Mouse (Mus musculus): ENCODE data around the gene Hap1. TPM values are rescaled to one million over a fixed set of nuclear protein-coding genes. Genes with fewer than 3 reads are reported as not detected.

Hap1 gene
- polyA plus RNA-seq, 1 experiment: 1.0 TPM

DNA sequence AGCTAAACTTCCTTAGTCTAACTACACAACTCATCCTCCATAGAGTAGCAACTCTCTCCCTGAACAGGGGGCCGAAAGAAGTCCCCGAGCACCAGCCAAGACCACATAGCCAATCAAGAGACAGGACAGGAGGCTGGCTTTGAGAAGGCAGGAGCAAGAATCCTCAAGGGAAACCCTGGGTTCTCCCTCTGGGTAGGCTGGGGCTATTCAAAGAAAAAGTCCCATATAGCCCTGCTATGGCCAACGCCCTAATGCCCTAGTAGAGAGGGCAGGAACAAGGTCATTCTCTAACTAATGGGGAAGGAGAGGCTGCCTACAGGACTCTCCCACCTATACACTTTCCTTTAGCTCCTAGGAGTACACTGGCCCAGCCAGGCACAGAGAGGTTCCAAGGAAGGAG, 29.1 kb upstream of the Hap1 start:
- no peak overlapping the region for H3ac ChIP-seq (ENCODE audit: control insufficient read depth, insufficient read length)
- TF ChIP-seq MAX (IDR thresholded peaks at IDR 0.05; ENCODE audit: low read depth) (no peak), POLR2AphosphoS2 (IDR thresholded peaks at IDR 0.05; ENCODE audit: insufficient read length, low read depth) (no peak), USF1 (IDR thresholded peaks at IDR 0.05; ENCODE audit: low read depth) (no peak), REST (IDR thresholded peaks at IDR 0.05; ENCODE audit: insufficient read depth, insufficient read length) (no peak), POLR2A (IDR thresholded peaks at IDR 0.05; ENCODE audit: insufficient read length, low read depth) (no peak), SRF (IDR thresholded peaks at IDR 0.05; ENCODE audit: control insufficient read depth, insufficient read length, low read depth) (no peak), CEBPB (IDR thresholded peaks at IDR 0.05; ENCODE audit: insufficient read depth, poor library complexity, severe bottlenecking) (no peak), MYOG (IDR thresholded peaks at IDR 0.05; ENCODE audit: control insufficient read depth in 1 of 3, insufficient read depth in 1 of 3, insufficient read length in 2 of 3, low read depth in 2 of 3) (no peak), MYOD1 (IDR thresholded peaks at IDR 0.05; ENCODE audit: control insufficient read depth in 1 of 3, insufficient read length in 2 of 3, low read depth in 2 of 3) (no peak), E2F4 (IDR thresholded peaks at IDR 0.05; ENCODE audit: insufficient read depth) (no peak), TCF12 (IDR thresholded peaks at IDR 0.05; ENCODE audit: insufficient read depth, poor library complexity, severe bottlenecking) (no peak), TCF3 (IDR thresholded peaks at IDR 0.05; ENCODE audit: insufficient read length, low read depth) (no peak)
- H3K36me3 ChIP-seq (ENCODE audit: control insufficient read depth, insufficient read depth): peaks cover 45% of the 10 kb centered on the region
- H3K4me3 ChIP-seq: no peak overlapping the region
- H3K79me2 ChIP-seq (ENCODE audit: control insufficient read depth, insufficient read depth): peaks cover 43% of the 10 kb centered on the region
- no peak overlapping the region for H3K4me2 ChIP-seq (ENCODE audit: low read depth)
- H3K27me3 ChIP-seq (ENCODE audit: control insufficient read depth, insufficient read depth, insufficient read length): no peaks in the 10 kb centered on the region

DNA sequence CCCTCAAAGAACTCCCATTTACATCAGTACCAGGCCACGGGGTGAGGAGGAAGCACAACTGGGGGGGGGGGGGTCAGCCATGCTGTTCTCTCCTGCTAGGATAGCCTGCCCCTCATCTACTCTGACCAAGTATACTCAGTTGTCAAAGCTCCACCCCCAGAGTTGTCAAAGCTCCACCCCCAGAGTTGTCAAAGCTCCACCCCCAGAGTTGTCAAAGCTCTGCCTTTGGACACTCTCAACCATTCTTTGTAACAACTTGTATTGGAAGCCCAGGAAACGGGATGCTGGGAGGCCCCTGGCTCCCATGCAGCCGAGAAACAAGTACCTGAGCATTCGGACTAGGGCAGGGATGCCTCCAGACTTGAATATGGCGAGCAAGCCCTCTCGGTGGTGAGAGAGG, 26.8 kb upstream of the Hap1 start:
- no peak overlapping the region for H3K4me3 ChIP-seq
- H3K79me2 ChIP-seq (ENCODE audit: control insufficient read depth, insufficient read depth): peaks cover 24% of the 10 kb centered on the region
- no peak overlapping the region for H3K4me2 ChIP-seq (ENCODE audit: low read depth)
- TF ChIP-seq REST (IDR thresholded peaks at IDR 0.05; ENCODE audit: insufficient read depth, insufficient read length): no peak
- no peak for TF ChIP-seq TCF3 (IDR thresholded peaks at IDR 0.05; ENCODE audit: insufficient read length, low read depth)
- TF ChIP-seq SRF (IDR thresholded peaks at IDR 0.05; ENCODE audit: control insufficient read depth, insufficient read length, low read depth): no peak
- TF ChIP-seq TCF12 (IDR thresholded peaks at IDR 0.05; ENCODE audit: insufficient read depth, poor library complexity, severe bottlenecking): no peak
- TF ChIP-seq MAX (IDR thresholded peaks at IDR 0.05; ENCODE audit: low read depth): no peak
- no peak for TF ChIP-seq E2F4 (IDR thresholded peaks at IDR 0.05; ENCODE audit: insufficient read depth)
- no peak for TF ChIP-seq MYOG (IDR thresholded peaks at IDR 0.05; ENCODE audit: control insufficient read depth in 1 of 3, insufficient read depth in 1 of 3, insufficient read length in 2 of 3, low read depth in 2 of 3)
- TF ChIP-seq CEBPB (IDR thresholded peaks at IDR 0.05; ENCODE audit: insufficient read depth, poor library complexity, severe bottlenecking): no peak
- no peak for TF ChIP-seq POLR2AphosphoS2 (IDR thresholded peaks at IDR 0.05; ENCODE audit: insufficient read length, low read depth)
- TF ChIP-seq POLR2A (IDR thresholded peaks at IDR 0.05; ENCODE audit: insufficient read length, low read depth): no peak
- no peak for TF ChIP-seq MYOD1 (IDR thresholded peaks at IDR 0.05; ENCODE audit: control insufficient read depth in 1 of 3, insufficient read length in 2 of 3, low read depth in 2 of 3)
- no peak for TF ChIP-seq USF1 (IDR thresholded peaks at IDR 0.05; ENCODE audit: low read depth)
- H3K27me3 ChIP-seq (ENCODE audit: control insufficient read depth, insufficient read depth, insufficient read length): no peaks in the 10 kb centered on the region
- H3K36me3 ChIP-seq (ENCODE audit: control insufficient read depth, insufficient read depth): peaks cover 57% of the 10 kb centered on the region
- no peak overlapping the region for H3ac ChIP-seq (ENCODE audit: control insufficient read depth, insufficient read length)

DNA sequence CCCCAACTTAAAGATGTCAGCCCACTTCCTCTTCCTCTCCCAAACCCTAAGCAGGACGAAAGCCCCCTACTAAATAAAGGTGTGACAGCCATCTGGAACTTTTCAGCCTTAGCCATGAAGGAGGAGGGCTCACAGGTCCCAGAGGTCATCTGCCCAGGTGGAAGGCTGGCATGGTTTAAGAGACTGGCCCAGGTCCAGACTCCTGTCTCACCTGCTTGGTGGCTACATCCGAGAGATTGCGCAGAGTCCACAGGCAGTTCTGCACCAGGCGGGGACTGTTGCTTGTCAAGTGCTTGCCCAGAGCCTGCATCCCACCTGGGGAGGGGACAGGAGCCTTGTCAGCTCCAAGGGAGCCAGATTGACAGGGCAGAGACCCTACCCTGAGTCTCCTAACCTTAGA, 23.4 kb upstream of the Hap1 start:
- Histone ChIP-seq H3K79me2 (ENCODE audit: control insufficient read depth, insufficient read depth) (no peaks in the 10 kb centered on the region), H3K36me3 (ENCODE audit: control insufficient read depth, insufficient read depth) (peaks cover 66% of the 10 kb centered on the region), H3K4me3 (no peak overlapping the region), H3ac (ENCODE audit: control insufficient read depth, insufficient read length) (no peak overlapping the region), H3K27me3 (ENCODE audit: control insufficient read depth, insufficient read depth, insufficient read length) (no peaks in the 10 kb centered on the region), H3K4me2 (ENCODE audit: low read depth) (no peak overlapping the region)
- no peak for TF ChIP-seq CEBPB (IDR thresholded peaks at IDR 0.05; ENCODE audit: insufficient read depth, poor library complexity, severe bottlenecking)
- no peak for TF ChIP-seq REST (IDR thresholded peaks at IDR 0.05; ENCODE audit: insufficient read depth, insufficient read length)
- TF ChIP-seq POLR2A (IDR thresholded peaks at IDR 0.05; ENCODE audit: insufficient read length, low read depth): no peak
- TF ChIP-seq TCF3 (IDR thresholded peaks at IDR 0.05; ENCODE audit: insufficient read length, low read depth): no peak

DNA sequence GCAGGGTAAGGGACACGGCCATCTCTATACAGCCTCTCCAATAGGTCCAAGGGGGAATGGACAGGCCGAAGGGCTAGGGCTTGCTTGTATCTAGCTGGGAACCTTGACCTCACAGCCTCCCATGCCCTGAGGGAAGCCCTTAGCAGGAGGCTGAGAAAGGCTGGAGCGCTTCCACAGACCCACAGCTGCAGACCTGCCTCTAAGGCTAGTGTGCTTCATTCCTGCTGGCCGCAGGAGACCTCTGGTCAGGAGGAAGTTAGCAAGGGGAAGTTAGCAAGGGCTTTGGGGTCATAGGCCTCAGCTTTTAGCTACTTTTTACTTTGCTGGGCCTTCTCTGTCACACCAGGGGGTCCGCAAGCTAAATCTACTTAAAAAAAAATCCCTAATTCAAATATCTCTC, 22.5 kb upstream of the Hap1 start:
- Histone ChIP-seq H3ac (ENCODE audit: control insufficient read depth, insufficient read length) (no peak overlapping the region), H3K27me3 (ENCODE audit: control insufficient read depth, insufficient read depth, insufficient read length) (no peaks in the 10 kb centered on the region), H3K36me3 (ENCODE audit: control insufficient read depth, insufficient read depth) (peaks cover 59% of the 10 kb centered on the region), H3K79me2 (ENCODE audit: control insufficient read depth, insufficient read depth) (no peaks in the 10 kb centered on the region), H3K4me2 (ENCODE audit: low read depth) (no peak overlapping the region), H3K4me3 (no peak overlapping the region)
- TF ChIP-seq USF1 (IDR thresholded peaks at IDR 0.05; ENCODE audit: low read depth) (no peak), TCF12 (IDR thresholded peaks at IDR 0.05; ENCODE audit: insufficient read depth, poor library complexity, severe bottlenecking) (no peak), TCF3 (IDR thresholded peaks at IDR 0.05; ENCODE audit: insufficient read length, low read depth) (no peak), REST (IDR thresholded peaks at IDR 0.05; ENCODE audit: insufficient read depth, insufficient read length) (no peak), MYOG (IDR thresholded peaks at IDR 0.05; ENCODE audit: control insufficient read depth in 1 of 3, insufficient read depth in 1 of 3, insufficient read length in 2 of 3, low read depth in 2 of 3) (no peak), SRF (IDR thresholded peaks at IDR 0.05; ENCODE audit: control insufficient read depth, insufficient read length, low read depth) (no peak), MAX (IDR thresholded peaks at IDR 0.05; ENCODE audit: low read depth) (no peak), POLR2A (IDR thresholded peaks at IDR 0.05; ENCODE audit: insufficient read length, low read depth) (no peak), MYOD1 (IDR thresholded peaks at IDR 0.05; ENCODE audit: control insufficient read depth in 1 of 3, insufficient read length in 2 of 3, low read depth in 2 of 3) (no peak), E2F4 (IDR thresholded peaks at IDR 0.05; ENCODE audit: insufficient read depth) (no peak), POLR2AphosphoS2 (IDR thresholded peaks at IDR 0.05; ENCODE audit: insufficient read length, low read depth) (no peak), CEBPB (IDR thresholded peaks at IDR 0.05; ENCODE audit: insufficient read depth, poor library complexity, severe bottlenecking) (no peak)

DNA sequence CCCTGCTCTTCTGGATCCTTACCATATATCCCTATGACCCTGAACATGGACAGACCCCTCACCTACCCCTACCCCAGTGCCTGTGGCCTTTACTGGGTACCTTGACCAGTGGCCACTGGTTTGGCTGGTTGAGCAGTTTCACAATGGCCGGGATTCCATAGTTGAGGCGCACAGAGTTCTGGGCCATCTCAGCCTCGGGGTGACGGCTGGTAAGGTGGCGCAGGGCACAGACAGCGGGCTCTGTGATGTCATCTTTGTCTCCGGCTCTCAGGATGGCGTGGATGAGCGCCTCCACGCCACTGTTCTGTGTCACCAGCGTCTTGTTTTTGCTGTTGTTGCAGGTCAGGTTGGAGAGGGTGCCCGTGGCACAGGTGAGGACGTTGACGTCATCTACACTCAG, 22.1 kb upstream of the Hap1 start:
- TF ChIP-seq POLR2A (IDR thresholded peaks at IDR 0.05; ENCODE audit: insufficient read length, low read depth) (no peak), REST (IDR thresholded peaks at IDR 0.05; ENCODE audit: insufficient read depth, insufficient read length) (no peak), POLR2AphosphoS2 (IDR thresholded peaks at IDR 0.05; ENCODE audit: insufficient read length, low read depth) (no peak), MYOG (IDR thresholded peaks at IDR 0.05; ENCODE audit: control insufficient read depth in 1 of 3, insufficient read depth in 1 of 3, insufficient read length in 2 of 3, low read depth in 2 of 3) (no peak), SRF (IDR thresholded peaks at IDR 0.05; ENCODE audit: control insufficient read depth, insufficient read length, low read depth) (no peak), MYOD1 (IDR thresholded peaks at IDR 0.05; ENCODE audit: control insufficient read depth in 1 of 3, insufficient read length in 2 of 3, low read depth in 2 of 3) (no peak), MAX (IDR thresholded peaks at IDR 0.05; ENCODE audit: low read depth) (no peak), TCF3 (IDR thresholded peaks at IDR 0.05; ENCODE audit: insufficient read length, low read depth) (no peak), E2F4 (IDR thresholded peaks at IDR 0.05; ENCODE audit: insufficient read depth) (no peak), TCF12 (IDR thresholded peaks at IDR 0.05; ENCODE audit: insufficient read depth, poor library complexity, severe bottlenecking) (no peak), CEBPB (IDR thresholded peaks at IDR 0.05; ENCODE audit: insufficient read depth, poor library complexity, severe bottlenecking) (no peak), USF1 (IDR thresholded peaks at IDR 0.05; ENCODE audit: low read depth) (no peak)
- no peaks in the 10 kb centered on the region for H3K79me2 ChIP-seq (ENCODE audit: control insufficient read depth, insufficient read depth)
- H3K36me3 ChIP-seq (ENCODE audit: control insufficient read depth, insufficient read depth): peaks cover 62% of the 10 kb centered on the region
- no peaks in the 10 kb centered on the region for H3K27me3 ChIP-seq (ENCODE audit: control insufficient read depth, insufficient read depth, insufficient read length)
- H3K4me3 ChIP-seq: no peak overlapping the region
- H3K4me2 ChIP-seq (ENCODE audit: low read depth): no peak overlapping the region
- no peak overlapping the region for H3ac ChIP-seq (ENCODE audit: control insufficient read depth, insufficient read length)
